Mouse (Mus musculus) retina, adult 2 months (tissue): Measurements from ENCODE around the gene Fchsd2.
"Not testable (repeated sequence)": the region's sequence is repeated elsewhere in the genome, so short reads cannot be mapped to it uniquely, and the experiment has no call there.

Experiments used
- DNase-seq: peaks from one replicate; pipeline ENCODE4 v3.0.0-alpha.2; 2012; ENCODE audit warnings: low read depth, low spot score

Fchsd2 gene

DNA sequence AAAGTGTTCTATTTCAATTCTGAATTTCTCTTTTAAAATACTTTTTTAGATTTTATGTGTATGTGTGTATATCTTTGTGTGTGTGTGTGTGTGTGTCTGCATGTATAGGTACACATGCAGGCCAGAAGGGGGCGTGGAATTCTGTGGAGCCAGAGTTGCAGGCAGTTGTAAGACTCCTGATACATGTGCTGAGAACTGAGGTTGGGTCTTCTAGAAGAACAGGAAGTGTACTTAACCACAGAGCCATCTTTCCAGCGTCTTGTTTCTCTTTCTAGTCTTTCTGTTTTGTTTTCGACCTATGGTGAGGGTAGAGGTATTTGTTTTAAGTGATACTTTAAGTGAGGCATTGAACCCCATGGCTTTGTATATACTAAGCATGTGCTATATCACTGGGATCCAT lies 20.7 kb downstream of the Fchsd2 start:
- DNase-seq = no peak

DNA sequence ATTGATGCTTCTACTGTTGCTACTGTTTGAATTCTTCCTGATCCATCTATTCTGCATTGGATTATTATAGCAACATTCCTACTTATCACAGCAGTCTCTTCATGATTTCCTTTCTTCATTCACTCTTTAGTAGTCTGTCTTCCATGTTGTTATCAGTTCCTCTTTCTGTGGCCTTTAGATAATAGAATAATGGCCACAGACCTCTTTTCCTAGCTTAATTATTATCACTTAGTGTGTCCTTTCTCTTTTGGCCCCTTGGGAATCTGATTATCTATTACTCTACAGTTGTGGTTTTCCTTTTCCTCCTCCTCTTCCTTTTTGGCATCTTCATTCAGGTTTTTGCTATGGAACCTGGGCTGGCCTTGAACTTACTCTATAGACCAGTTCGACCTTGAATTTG lies 21.7 kb downstream of the Fchsd2 start:
- no peak for DNase-seq

DNA sequence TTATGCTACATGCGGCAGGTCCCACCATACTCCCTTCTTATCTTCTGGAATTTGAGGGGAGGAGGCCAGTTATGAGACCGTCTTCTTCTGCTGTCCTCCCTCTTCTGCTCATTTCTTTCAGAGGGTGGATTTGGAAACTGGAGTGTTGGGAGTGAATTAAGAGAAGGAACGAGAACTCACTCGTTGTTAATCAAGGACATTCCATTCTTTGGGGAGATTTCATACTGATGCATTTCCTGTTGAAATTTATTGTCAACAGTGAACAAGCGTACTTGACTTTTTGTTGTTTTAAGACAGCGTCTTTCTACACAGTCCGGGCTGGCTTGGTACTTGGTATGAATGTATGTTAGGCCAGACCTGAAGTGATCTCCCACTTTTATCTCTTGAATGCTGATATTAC lies 26.7 kb downstream of the Fchsd2 start:
- no peak for DNase-seq

DNA sequence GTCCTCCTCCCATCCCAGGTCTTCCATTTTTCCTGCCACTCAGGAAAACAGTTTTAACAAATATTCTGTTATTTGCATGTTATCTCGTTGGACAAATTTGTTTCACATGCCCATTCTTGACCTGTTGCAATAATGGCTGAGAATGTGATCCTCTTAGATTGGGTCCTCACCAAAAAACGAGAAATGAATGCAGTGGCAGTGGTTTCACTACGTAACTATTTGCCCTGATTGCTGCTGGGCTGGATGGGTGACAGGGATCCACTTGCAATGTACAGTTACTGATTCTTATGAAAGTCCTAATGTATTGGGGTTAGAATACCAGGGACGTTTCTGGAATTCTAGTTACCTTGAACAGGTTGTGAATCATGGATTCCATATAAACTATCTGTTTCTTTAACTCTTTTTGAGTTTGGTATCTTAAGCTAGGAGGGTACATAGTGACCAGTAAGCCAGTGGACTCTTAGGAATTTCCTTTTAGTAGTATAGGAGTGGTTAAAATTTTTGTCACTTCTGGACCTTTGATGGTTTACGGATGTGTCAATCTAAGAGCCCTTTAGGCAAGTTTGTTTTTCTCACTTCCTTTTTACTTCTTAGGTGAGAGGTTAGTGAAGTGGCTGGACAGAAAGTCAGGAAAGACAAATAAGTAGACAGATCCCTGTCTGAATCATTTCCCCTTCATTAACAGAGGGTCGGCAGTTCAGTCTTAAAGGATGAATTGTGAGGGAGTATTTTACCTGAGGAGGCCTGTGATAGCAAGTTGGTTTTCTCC lies 31.1 kb downstream of the Fchsd2 start:
- no peak for DNase-seq

DNA sequence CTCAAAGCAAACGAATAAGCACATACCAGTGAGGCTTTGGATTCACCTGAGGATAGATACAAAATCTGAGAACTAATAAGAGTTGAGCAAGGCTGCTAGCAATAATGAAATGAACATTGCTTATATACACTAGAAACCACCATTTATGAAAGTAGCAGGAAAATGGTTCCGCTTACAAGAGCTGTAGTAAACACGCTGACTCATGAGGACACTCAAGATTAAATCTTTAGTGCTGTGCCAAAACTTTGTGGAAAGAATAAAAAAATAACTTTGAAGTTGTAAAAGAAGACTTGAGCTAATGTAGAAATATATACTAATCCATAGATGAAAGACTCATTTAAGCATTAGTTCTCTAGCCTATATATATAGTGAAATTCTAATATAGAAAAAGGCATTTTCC lies 35.1 kb downstream of the Fchsd2 start:
- DNase-seq = no peak

DNA sequence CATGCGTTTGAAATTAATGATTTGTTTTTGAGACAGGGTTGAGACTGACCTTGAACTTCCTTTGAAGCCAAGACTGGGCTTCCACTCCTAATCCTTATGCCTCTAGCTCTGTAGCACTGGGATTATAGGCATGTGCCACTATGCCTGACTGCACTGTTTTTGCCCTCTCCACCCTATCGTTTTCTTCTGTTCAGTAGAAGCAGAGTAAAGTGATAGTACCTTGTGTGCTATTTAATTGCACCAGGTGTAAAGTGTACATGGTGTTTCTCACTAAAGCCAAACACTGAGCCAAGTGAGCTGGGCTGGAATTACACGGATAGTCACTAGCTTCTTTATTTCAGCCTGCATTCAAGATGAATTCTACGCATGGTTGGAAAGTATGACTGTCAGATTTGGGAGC lies 35.9 kb downstream of the Fchsd2 start:
- DNase-seq = no peak

DNA sequence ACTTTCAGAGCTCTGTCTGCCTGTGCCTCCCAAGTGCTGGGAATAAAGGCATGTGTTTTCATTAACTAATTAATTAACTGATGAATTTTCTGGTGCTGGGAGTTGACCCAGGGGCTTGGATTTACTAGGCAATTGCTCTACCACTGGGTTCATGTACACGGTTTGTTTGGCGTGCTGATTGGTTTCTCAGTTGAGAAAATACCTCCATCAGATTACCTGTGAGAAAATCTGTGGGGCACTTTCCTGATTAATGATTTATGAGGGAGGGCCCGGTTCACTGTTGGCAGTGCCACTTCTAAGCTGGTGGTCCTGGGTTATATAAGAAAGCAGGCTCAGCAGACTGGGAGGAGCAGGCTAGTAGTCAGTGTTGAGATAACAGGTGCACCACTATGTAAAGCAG lies 38.0 kb downstream of the Fchsd2 start:
- no peak for DNase-seq

DNA sequence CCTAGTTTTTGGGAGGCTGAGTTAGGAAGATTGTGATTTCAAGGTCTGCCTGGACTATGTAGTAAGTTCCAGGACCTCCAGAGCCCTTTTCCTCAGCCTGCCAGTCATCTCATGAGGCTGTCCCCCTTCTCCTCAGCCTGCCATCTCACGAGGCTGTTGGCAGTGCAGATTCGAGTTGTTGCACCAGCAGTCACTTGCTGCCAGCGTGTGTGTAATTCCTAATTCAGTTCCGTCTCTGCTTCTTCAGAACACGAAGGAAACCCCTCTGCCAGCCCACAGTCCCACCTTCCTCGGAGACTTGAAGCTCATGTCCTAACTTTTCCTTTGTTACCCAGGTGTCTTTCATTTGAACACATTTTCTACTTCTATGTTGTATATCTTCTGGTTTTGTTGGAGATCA lies 38.6 kb downstream of the Fchsd2 start:
- no peak for DNase-seq

DNA sequence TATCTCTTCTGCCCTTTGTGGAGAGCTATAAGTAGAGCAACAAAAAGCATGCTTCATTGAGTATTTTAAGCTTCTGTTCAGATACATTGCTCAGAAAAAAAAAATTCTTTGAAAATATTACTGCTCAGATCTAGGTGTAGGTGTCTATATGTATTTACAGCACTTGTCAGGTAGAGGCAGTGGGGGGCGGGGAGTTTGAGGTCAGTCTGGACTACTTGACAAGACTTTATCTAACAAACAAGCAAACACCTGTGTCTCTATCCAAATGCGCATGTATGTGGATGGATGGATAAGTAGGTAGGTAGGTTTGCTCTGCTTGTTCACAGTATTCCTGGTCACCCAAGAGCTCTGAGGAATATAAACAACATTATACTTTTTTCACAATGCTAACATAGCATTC lies 40.9 kb downstream of the Fchsd2 start:
- DNase-seq = no peak

DNA sequence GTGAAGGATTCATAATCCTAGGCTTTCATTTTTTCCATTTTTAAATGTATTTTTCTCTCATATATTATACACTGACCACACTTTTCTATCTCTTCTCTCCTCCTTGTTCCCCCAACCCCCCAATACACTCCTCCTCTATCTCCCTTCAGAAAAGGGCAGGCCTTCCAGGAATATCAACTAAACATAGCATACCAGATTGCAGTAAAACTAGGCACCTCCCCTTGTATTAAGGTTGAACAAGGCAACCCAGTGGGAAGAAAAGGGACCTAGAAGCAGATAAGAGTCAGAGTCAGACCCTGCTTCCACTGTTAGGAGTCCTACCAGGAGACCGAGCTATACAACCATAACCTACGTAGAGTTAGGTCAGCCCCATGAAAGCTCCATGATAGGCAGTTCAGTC lies 41.5 kb downstream of the Fchsd2 start:
- DNase-seq = no peak

DNA sequence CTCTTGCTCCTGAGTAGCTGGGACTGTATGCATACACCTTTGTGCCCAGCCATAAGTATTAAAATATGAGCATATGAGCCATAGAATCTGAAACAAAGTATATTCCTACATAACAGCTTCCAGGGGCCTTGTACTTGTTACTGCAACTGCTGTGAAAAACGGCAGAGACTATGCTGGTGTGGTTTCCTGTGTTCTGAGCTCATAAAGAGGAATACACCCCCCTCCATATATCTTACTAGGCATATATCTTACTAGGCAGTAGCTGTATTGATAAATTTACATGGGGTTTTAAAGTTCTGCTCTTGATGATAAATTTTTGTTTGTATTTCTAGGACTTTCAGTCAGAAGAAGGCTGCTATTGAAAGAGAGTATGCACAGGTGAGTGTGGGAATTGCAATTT lies 46.2 kb downstream of the Fchsd2 start:
- no peak for DNase-seq

DNA sequence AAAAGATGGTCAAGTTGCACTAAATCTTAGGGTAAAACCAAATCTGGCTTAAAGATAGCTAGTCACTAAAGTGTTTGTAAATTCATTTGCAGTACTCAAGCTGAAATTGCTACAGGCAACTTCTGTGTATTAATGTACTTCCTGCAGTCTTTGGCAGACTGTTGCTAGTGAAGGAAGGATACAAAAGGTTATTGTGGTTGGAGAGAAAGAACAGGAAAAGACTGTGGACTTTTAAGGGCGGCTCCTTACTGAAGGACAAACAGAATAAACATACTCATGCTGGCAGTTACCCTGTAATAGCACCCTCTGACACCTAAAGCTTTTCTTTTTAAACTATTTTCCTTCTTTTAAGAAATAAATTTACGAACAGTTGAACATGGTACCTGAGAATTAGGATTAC lies 50.2 kb downstream of the Fchsd2 start:
- no peak for DNase-seq

DNA sequence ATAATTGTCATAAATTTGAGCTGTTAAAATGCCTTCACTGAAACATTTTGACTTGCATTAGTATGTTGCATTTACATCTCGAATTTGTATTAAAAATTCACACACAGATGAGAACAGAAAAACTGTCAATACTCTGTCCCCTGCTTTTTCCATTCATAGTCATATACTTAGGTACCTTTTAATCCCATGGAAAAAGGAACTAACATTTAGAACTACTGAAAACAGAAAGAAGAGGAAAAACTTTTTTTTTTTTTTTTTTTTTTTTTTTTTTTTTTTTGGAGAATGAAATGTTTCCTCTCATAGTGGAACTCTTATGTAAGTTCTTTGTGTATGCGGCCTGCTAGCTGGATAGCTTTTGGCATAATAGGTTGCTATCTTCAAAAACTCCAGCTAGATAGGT lies 51.6 kb downstream of the Fchsd2 start:
- DNase-seq = no peak

DNA sequence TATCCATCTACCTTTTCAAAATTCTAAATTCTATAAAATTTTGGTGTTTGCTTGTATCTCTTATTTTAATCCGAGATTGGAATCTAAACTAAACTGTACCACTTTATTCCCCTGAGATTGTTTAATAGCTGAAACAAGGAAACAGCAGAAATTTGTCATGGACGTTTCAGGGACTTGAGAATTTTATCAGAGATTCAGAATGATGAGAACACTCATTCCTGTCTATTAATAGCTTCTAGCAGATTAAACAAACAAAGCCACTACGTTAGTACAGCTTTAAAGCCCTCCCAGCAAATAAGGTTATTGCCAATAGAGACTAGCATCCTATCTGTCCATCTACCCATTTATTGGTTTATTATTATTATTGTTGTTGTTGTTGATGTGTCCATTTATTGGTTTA lies 56.4 kb downstream of the Fchsd2 start:
- no peak for DNase-seq

DNA sequence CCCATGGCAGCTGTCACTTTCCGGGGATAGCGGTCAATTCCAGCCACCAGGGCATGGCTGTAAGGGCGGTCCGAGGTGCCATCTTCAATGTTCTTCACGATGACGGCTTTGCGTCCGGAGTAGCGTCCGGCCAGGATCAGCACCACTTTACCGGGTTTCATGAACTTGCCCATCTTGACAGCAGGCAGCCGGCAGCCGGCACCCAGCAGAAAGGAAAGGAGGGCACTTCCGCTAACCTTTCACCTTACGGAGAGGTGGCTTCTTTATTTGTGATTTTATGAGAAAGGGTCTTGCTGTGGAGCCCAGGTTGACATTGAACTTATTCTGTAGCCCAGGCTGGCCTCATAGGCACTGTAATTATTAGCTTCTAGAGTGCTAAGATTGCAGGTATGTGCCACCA lies 62.2 kb downstream of the Fchsd2 start:
- DNase-seq = not testable (repeated sequence)

DNA sequence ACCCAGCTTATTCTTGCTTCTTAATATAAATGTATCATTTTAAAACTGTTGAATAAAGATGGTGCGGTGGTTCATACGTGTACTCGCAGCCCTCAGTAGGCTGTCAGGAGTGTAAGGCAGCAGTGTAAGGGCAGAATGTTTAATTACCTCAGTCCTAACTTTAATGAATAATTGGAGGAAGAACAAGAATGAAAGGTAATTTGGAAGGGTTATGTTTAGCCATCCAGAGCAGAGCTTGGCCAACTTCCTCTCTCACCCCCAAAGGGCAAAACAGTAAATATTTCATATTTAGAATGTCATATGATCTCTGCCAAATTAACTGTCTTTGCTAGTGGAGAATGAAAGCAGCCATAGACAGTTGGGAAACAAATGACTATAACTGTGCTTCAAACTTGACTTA lies 62.6 kb downstream of the Fchsd2 start:
- no peak for DNase-seq

DNA sequence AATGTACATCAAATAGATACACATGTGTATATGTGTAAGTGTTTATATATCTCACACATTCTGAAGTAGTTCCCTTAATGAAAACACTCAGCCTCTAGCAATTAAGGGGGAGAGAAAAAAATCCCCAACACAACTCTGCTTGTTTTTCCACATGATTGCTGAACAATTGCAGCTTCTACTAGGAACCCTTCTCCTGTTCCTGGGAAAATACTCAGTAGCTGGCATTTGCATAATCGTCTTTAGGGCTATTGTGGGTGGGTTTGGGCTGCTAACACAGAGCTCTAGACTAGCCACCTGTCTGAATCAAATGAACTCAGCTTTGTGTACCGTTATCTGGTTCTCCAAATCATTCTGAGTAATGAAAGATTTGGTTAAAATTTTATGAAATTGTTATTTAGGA lies 67.6 kb downstream of the Fchsd2 start:
- DNase-seq = no peak

DNA sequence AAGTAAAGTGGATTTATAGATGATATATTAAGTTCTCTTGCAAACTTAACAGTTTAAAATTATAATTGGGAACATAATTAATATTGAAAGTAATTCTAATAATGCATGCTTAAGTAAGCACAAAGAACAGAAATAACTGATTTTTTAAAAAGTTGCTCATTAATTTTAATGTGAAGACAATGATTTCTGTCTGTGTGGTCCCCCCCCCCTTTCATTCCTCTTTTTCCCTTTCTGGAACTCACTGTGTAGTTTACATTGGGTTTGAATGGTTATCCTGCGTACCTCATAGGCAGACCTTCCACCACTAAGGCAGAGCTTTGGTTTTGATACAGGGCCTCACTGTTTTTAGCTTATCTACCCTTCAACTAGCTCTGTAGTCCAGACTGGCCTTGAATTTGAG lies 70.1 kb downstream of the Fchsd2 start:
- no peak for DNase-seq

DNA sequence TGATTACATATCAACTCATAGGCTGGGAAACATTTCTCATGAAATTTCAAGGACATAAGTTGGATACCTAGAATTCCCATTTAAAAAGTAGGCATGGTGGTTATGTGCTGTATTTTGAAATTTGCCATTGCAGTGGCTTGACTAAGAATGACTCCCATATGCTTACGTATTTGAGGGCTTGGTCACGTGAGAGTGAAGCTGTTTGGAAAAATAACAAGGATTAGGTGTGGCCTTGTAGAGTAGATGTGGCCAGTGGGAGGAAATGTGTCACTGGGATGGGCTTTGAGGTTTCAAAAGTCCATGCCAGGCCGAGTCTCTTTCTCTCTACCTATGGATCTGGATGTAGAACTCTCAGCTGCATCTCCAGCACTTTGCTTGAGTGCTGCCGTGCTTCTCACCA lies 71.2 kb downstream of the Fchsd2 start:
- no peak for DNase-seq

DNA sequence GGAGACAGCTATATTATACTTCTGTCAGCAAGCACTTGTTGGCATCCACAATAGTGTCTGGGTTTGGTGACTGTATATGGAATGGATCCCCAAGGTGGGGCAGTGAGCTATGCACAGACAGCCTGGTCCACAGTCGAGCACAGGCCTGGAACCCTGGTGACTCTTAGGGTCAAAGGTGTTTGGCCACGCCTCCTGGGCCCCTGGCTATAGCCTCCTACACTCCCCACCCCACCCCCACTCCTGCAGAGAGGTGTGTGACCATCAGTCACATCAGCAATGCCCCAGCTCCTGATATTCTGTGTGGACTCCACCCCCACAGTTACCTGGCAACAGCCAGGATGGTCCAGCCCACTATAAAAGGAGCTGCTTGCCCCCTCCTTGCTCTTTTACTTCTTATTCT lies 73.9 kb downstream of the Fchsd2 start:
- no peak for DNase-seq

DNA sequence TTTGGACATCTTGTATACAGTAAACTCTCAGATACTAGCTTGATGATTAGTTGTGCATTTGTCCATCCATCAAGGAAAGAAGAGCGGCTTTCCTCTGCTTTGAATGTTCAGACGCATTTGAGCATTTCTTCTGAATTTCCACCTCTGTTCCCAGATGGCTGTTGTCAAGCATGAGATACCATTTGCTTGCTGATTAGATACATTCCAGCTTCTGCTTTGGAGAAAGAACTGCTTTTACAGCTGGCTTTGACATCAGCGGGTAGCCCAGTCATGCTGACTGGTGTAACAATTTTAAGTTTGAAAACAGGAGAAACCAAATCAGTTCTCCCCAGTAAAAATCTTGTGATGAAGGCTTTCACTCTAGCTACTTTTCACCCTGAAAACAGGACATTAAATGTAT lies 77.8 kb downstream of the Fchsd2 start:
- DNase-seq = no peak

DNA sequence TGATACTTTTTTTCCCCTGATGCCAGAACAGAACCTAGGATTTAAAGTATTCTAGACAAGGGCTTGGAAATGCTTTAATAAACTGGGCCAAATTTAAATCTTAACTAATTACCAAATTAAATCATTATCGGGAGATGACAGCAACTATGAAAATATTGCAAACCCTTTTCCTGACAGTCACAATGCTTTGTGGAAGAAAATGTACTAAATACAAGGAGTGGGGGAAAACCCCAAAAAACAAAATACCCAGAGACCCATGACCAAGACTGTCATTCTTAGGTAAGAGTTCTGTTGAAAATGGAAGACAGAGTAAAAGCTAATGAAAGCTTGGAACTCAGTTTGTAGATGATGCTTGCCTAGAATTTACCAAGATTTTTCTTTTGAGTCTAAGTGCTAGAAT lies 78.3 kb downstream of the Fchsd2 start:
- no peak for DNase-seq

DNA sequence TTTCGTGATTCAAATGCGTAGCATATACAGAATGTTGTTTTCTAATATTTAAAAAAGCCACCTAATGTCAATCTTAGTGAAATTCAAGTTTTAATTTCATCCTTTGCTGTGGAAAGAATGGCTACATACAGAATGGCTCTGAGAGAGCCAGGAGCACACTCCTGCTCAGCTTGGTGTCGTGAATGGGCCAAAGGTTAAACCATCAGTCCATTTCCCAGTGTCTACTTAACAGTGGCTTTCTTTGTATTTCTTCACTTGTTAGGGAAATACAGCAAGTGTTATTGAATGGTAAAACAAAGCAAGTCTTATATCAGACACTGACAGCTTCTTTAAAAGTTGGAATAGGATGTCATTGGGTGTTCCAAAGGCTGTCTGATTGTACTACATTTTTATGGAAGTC lies 80.7 kb downstream of the Fchsd2 start:
- DNase-seq = no peak

DNA sequence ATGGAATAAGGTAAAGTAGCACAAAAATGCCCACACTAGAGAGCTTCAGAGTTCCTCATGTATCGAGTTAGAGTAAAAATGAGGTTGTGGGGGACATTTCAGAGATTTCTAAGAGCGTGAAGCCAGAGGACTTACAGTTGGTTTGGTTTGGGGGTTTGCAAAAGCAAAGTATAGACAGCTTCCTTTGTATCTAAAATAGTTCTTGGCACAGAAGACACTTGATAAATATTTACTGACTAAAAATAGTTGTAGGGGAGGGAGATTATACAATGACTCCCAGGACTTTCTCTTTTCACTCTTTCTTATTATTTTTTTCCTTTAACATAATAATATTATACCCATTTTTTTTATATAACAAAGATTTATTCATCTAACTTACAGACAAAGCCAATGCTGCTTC lies 86.1 kb downstream of the Fchsd2 start:
- DNase-seq = no peak
